Mouse (Mus musculus): Measurements from ENCODE around the gene Gm10778.

DNA sequence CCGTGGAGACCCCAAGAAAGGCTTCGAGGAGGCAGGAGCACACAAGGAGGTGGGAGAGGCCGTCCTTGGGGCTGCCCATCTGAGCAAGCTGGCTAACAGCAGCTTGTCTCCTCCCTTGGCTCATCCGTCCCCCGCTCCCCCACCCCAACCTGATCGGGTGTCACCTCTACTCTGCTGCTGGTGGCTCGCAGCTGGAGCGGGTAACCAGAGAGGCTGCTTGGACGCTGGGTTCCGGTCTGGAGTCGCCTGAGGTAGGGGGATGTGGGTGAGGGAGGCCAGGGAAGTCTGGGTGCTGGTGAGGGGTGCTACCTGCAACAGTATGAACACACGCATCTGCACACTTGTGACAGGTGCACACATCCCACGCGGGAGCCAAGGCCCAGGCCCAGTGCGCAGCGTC is 20.5 kb upstream of the Gm10778 start, which contains the start of gene Ankrd24:
- TF ChIP-seq CTCF (IDR thresholded peaks at IDR 0.05; ENCODE audit: borderline replicate concordance, insufficient read depth, low read depth, low read length) = no peak
- TF ChIP-seq POLR2A (IDR thresholded peaks at IDR 0.05; ENCODE audit: borderline replicate concordance, insufficient read depth, low read length) = no peak

Measured in cerebellum, adult 2 months (tissue).